Mouse (Mus musculus) small intestine, adult 2 months (tissue): Measurements from ENCODE around the gene Rpl10a.

Experiments
- CTCF ChIP-seq: fragments of 200-500 bp; IDR thresholded peaks from 2 replicates; pipeline ENCODE4 v1.5.1; 2012; ENCODE audit warnings: low read depth, mild to moderate bottlenecking, control low read depth, inconsistent platforms, low read length, moderate library complexity, mixed read lengths; ENCODE audit not compliant: insufficient replicate concordance, insufficient read length; ENCODE audit errors: extremely low read depth
- POLR2A ChIP-seq: fragments of 200-500 bp; IDR thresholded peaks from 2 replicates; pipeline ENCODE4 v1.6.1; 2012; ENCODE audit warnings: low read depth, mild to moderate bottlenecking, control low read depth, inconsistent platforms, low read length, moderate library complexity

- no peak for TF ChIP-seq POLR2A
- no peak for TF ChIP-seq CTCF
Measured at GRCm38 (mm10) chr17:28294449-28295333, 33.6 kb upstream of the Rpl10a start.
